Mouse (Mus musculus) cerebellum, adult 2 months (tissue): ENCODE data around the gene Ksr2.

ENCODE experiments used
- CTCF ChIP-seq: fragments of 200-500 bp; IDR thresholded peaks from 2 replicates; pipeline ENCODE4 v1.5.1; 2011; ENCODE audit warnings: low read depth, mild to moderate bottlenecking, control low read depth, low read length, moderate library complexity, borderline replicate concordance; ENCODE audit not compliant: insufficient read depth
- POLR2A ChIP-seq: fragments of 200-500 bp; IDR thresholded peaks from 2 replicates; pipeline ENCODE4 v1.6.1; 2011; ENCODE audit warnings: low read length, control low read depth, borderline replicate concordance; ENCODE audit not compliant: insufficient read depth

DNA sequence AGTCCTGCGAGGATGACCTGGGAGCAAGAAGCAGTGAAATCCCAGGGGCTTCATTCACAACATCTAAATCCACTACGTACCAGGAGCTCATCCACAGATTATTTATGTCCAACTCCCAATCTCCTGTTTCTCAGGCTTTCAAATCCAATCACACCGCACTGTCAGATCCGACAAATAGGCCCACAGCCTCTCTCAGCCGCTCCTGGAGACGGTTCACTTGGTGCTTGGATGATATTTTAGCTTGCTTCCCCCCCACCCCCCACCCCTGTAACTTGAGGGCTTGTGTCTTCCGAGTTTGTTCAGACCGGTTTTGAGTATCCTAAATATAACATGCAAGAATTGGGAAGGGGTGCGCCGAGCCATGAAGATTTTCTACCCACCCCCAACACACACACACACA lies 297.8 kb downstream of the Ksr2 start:
- TF ChIP-seq CTCF (no peak), POLR2A (no peak)
